Mouse (Mus musculus): ENCODE results near the gene Tsr1.

- no peak for TF ChIP-seq CTCF (conservative IDR thresholded peaks at IDR 0.05; ENCODE audit: low read length)
- no peak for TF ChIP-seq POU5F1 (IDR thresholded peaks at IDR 0.05; ENCODE audit: borderline replicate concordance, low read length)
Observed at GRCm38 (mm10) chr11:74927236-74927725, 29.4 kb downstream of the Tsr1 start.

Data from E14TG2a.4 (cell line).